Mouse (Mus musculus): ENCODE results near the gene Igfbp2.

GRCm38 (mm10) chr1:72825286-72825685, 983 bp downstream of the Igfbp2 start:
- TF ChIP-seq MAX (IDR thresholded peaks at IDR 0.05): no peak
- TF ChIP-seq CTCF (IDR thresholded peaks at IDR 0.05; ENCODE audit: control insufficient read depth, insufficient read depth, insufficient read length): no peak
- TF ChIP-seq USF1 (IDR thresholded peaks at IDR 0.05; ENCODE audit: low read depth): no peak

Data from C2C12 (cell line).